Mouse (Mus musculus) ES-Bruce4 (cell line): Measurements from ENCODE around the gene Sipa1l2.

ENCODE experiments used
- CTCF ChIP-seq: IDR thresholded peaks from one replicate; pipeline ENCODE4 v1.8.1; 2011; ENCODE audit warnings: low read depth, low read length
- EP300 ChIP-seq: IDR thresholded peaks from 2 replicates; pipeline ENCODE4 v1.6.1; 2011; ENCODE audit warnings: low read depth, low read length; ENCODE audit not compliant: insufficient read depth

DNA sequence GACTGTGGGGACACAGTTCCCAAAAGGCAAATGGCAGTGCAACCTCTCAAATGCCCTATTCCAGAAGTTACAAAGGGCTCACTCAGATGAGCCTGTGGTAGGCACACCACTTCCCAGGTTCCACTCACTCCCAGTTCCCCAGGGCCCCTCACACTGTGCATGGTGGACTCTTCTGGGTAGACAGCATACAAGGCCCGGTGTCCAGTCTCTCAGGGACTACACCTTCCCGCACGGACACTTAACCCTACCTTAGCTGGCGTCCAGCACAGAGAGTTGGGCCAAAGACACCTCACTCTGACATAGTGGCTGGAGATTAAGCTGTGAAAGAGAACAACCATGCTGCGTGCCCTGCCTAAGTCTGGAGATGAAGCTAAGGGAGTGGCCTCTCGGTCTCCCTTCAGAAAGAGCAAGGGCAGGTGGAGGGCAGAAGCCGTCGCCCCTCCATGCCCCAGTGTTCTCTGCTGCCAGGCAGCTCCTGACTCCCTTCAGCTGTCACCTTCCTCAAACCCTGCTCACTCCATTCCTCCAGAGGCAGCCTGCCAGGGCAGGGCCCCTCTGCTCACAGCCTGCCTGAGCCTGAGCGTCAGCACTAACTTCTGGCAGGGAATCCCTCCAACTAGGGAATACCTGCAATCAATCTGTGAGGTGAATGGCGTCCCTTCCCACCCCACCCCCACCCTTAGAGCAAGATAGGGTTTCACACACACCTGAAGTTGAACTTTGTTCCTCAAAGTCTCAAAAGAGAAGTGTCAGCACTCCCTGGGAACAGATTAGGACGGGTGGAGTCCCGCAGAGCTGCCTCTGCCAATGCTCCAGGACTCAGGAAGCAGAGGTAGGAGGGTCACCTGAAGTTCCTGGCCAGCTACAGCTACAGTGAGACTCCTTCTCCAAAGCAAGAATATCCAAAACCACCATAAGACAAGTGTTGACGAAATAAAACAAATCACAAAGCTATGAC, 30.3 kb downstream of the Sipa1l2 start:
- no peak for TF ChIP-seq EP300
- no peak for TF ChIP-seq CTCF
